Comparison of ENCODE assay signal across 18 mouse cellular contexts in genomic region chr1:34871170-34871569, GRCm38 (mm10).
"Had no signal": no experiment of that assay in that cellular context is flagged by ENCODE, and none has a peak within 500 bp of the region (broad histone marks: within the 10 kb centered on the region; RNA-seq: fewer than 3 reads in every experiment).

No protein-coding gene starts in this region.

- H3K9me3 ChIP-seq: midbrain, embryonic 10.5 days; midbrain, embryonic 12.5 days; neural tube, embryonic 13.5 days; neural tube, embryonic 15.5 days had no signal

- H3K27ac ChIP-seq: midbrain, embryonic 10.5 days; midbrain, embryonic 12.5 days; neural tube, embryonic 13.5 days; neural tube, embryonic 15.5 days had no signal

- ATAC-seq: midbrain, embryonic 16.5 days had no signal

- H3K4me2 ChIP-seq: lung, embryonic 14.5 days; midbrain, embryonic 12.5 days; neural tube, embryonic 13.5 days; neural tube, embryonic 15.5 days had no signal

- H3K4me1 ChIP-seq: midbrain, embryonic 10.5 days; midbrain, embryonic 12.5 days; neural tube, embryonic 13.5 days; neural tube, embryonic 15.5 days had no signal

- DNase-seq: lung, adult 18-20 months; lung, embryonic 14.5 days; lung, postnatal 10 days; lung, postnatal 4 days; midbrain, embryonic 14.5 days; retina, postnatal 1 day; right cerebral cortex, adult 18-20 months; right cerebral cortex, postnatal 25 days; right cerebral cortex, postnatal 4 days; thymus, adult 18-20 months; thymus, postnatal 14 days; thymus, postnatal 36 days had no signal

- H3K4me3 ChIP-seq: midbrain, embryonic 10.5 days; midbrain, embryonic 12.5 days; myocyte; neural tube, embryonic 13.5 days; neural tube, embryonic 15.5 days had no signal

- H3K27me3 ChIP-seq: midbrain, embryonic 12.5 days; neural tube, embryonic 13.5 days; neural tube, embryonic 15.5 days had no signal

- H3K9ac ChIP-seq: lung, embryonic 14.5 days; midbrain, embryonic 12.5 days; neural tube, embryonic 13.5 days; neural tube, embryonic 15.5 days had no signal
